Mouse (Mus musculus): ENCODE measurements around the gene Dynll2. TPM values are rescaled to one million over a fixed set of nuclear protein-coding genes. Genes with fewer than 3 reads are reported as not detected.

Gene Dynll2
- polyA plus RNA-seq, 1 experiment = 74.0 TPM

- TF ChIP-seq E2F4 (IDR thresholded peaks at IDR 0.05; ENCODE audit: insufficient read depth) (no peak), POLR2A (IDR thresholded peaks at IDR 0.05; ENCODE audit: insufficient read length, low read depth) (no peak), USF1 (IDR thresholded peaks at IDR 0.05; ENCODE audit: low read depth) (no peak), MAX (IDR thresholded peaks at IDR 0.05; ENCODE audit: low read depth) (no peak), SRF (IDR thresholded peaks at IDR 0.05; ENCODE audit: control insufficient read depth, insufficient read length, low read depth) (no peak), MYOD1 (IDR thresholded peaks at IDR 0.05; ENCODE audit: control insufficient read depth in 1 of 3, insufficient read length in 2 of 3, low read depth in 2 of 3) (no peak), REST (IDR thresholded peaks at IDR 0.05; ENCODE audit: insufficient read depth, insufficient read length) (no peak), MYOG (IDR thresholded peaks at IDR 0.05; ENCODE audit: control insufficient read depth in 1 of 3, insufficient read depth in 1 of 3, insufficient read length in 2 of 3, low read depth in 2 of 3) (no peak), POLR2AphosphoS2 (IDR thresholded peaks at IDR 0.05; ENCODE audit: insufficient read length, low read depth) (no peak), CEBPB (IDR thresholded peaks at IDR 0.05; ENCODE audit: insufficient read depth, poor library complexity, severe bottlenecking) (no peak), TCF3 (IDR thresholded peaks at IDR 0.05; ENCODE audit: insufficient read length, low read depth) (no peak), TCF12 (IDR thresholded peaks at IDR 0.05; ENCODE audit: insufficient read depth, poor library complexity, severe bottlenecking) (no peak)
- H3ac ChIP-seq (ENCODE audit: control insufficient read depth, insufficient read length) = no peak overlapping the region
- no peaks in the 10 kb centered on the region for H3K36me3 ChIP-seq (ENCODE audit: control insufficient read depth, insufficient read depth)
These were observed 51.9 kb downstream of the Dynll2 start for GRCm38 (mm10) chr11:87935467-87935866.

GRCm38 (mm10) chr11:87933731-87934130, 53.6 kb downstream of the Dynll2 start:
- no peak for TF ChIP-seq E2F4 (IDR thresholded peaks at IDR 0.05; ENCODE audit: insufficient read depth)
- no peak for TF ChIP-seq USF1 (IDR thresholded peaks at IDR 0.05; ENCODE audit: low read depth)
- no peak for TF ChIP-seq CEBPB (IDR thresholded peaks at IDR 0.05; ENCODE audit: insufficient read depth, poor library complexity, severe bottlenecking)
- TF ChIP-seq MYOD1 (IDR thresholded peaks at IDR 0.05; ENCODE audit: control insufficient read depth in 1 of 3, insufficient read length in 2 of 3, low read depth in 2 of 3) = no peak
- no peak for TF ChIP-seq POLR2AphosphoS2 (IDR thresholded peaks at IDR 0.05; ENCODE audit: insufficient read length, low read depth)
- TF ChIP-seq MYOG (IDR thresholded peaks at IDR 0.05; ENCODE audit: control insufficient read depth in 1 of 3, insufficient read depth in 1 of 3, insufficient read length in 2 of 3, low read depth in 2 of 3) = no peak
- TF ChIP-seq REST (IDR thresholded peaks at IDR 0.05; ENCODE audit: insufficient read depth, insufficient read length) = no peak
- no peak for TF ChIP-seq TCF3 (IDR thresholded peaks at IDR 0.05; ENCODE audit: insufficient read length, low read depth)
- TF ChIP-seq TCF12 (IDR thresholded peaks at IDR 0.05; ENCODE audit: insufficient read depth, poor library complexity, severe bottlenecking) = no peak
- TF ChIP-seq POLR2A (IDR thresholded peaks at IDR 0.05; ENCODE audit: insufficient read length, low read depth) = no peak
- TF ChIP-seq MAX (IDR thresholded peaks at IDR 0.05; ENCODE audit: low read depth) = no peak
- no peak for TF ChIP-seq SRF (IDR thresholded peaks at IDR 0.05; ENCODE audit: control insufficient read depth, insufficient read length, low read depth)
- Histone ChIP-seq H3K4me2 (ENCODE audit: low read depth) (no peak overlapping the region), H3K36me3 (ENCODE audit: control insufficient read depth, insufficient read depth) (no peaks in the 10 kb centered on the region), H3K79me2 (ENCODE audit: control insufficient read depth, insufficient read depth) (no peaks in the 10 kb centered on the region), H3K4me3 (no peak overlapping the region), H3K27me3 (ENCODE audit: control insufficient read depth, insufficient read depth, insufficient read length) (no peaks in the 10 kb centered on the region), H3ac (ENCODE audit: control insufficient read depth, insufficient read length) (no peak overlapping the region)

More at GRCm38 (mm10) chr11:87935467-87935866, 51.9 kb downstream of the Dynll2 start:
- no peaks in the 10 kb centered on the region for H3K27me3 ChIP-seq (ENCODE audit: control insufficient read depth, insufficient read depth, insufficient read length)
- H3K4me2 ChIP-seq (ENCODE audit: low read depth) = no peak overlapping the region
- no peaks in the 10 kb centered on the region for H3K79me2 ChIP-seq (ENCODE audit: control insufficient read depth, insufficient read depth)
- H3K4me3 ChIP-seq = no peak overlapping the region

GRCm38 (mm10) chr11:87930348-87930747, 57.0 kb downstream of the Dynll2 start:
- Histone ChIP-seq H3K4me2 (ENCODE audit: low read depth) (no peak overlapping the region), H3K4me3 (no peak overlapping the region), H3K79me2 (ENCODE audit: control insufficient read depth, insufficient read depth) (no peaks in the 10 kb centered on the region), H3K27me3 (ENCODE audit: control insufficient read depth, insufficient read depth, insufficient read length) (no peaks in the 10 kb centered on the region), H3ac (ENCODE audit: control insufficient read depth, insufficient read length) (no peak overlapping the region), H3K36me3 (ENCODE audit: control insufficient read depth, insufficient read depth) (no peaks in the 10 kb centered on the region)
- no peak for TF ChIP-seq MAX (IDR thresholded peaks at IDR 0.05; ENCODE audit: low read depth)
- TF ChIP-seq MYOD1 (IDR thresholded peaks at IDR 0.05; ENCODE audit: control insufficient read depth in 1 of 3, insufficient read length in 2 of 3, low read depth in 2 of 3) = no peak
- TF ChIP-seq POLR2AphosphoS2 (IDR thresholded peaks at IDR 0.05; ENCODE audit: insufficient read length, low read depth) = no peak
- TF ChIP-seq E2F4 (IDR thresholded peaks at IDR 0.05; ENCODE audit: insufficient read depth) = no peak
- TF ChIP-seq TCF3 (IDR thresholded peaks at IDR 0.05; ENCODE audit: insufficient read length, low read depth) = no peak
- no peak for TF ChIP-seq SRF (IDR thresholded peaks at IDR 0.05; ENCODE audit: control insufficient read depth, insufficient read length, low read depth)
- no peak for TF ChIP-seq REST (IDR thresholded peaks at IDR 0.05; ENCODE audit: insufficient read depth, insufficient read length)
- TF ChIP-seq USF1 (IDR thresholded peaks at IDR 0.05; ENCODE audit: low read depth) = no peak
- TF ChIP-seq CEBPB (IDR thresholded peaks at IDR 0.05; ENCODE audit: insufficient read depth, poor library complexity, severe bottlenecking) = no peak
- no peak for TF ChIP-seq POLR2A (IDR thresholded peaks at IDR 0.05; ENCODE audit: insufficient read length, low read depth)
- TF ChIP-seq TCF12 (IDR thresholded peaks at IDR 0.05; ENCODE audit: insufficient read depth, poor library complexity, severe bottlenecking) = no peak
- no peak for TF ChIP-seq MYOG (IDR thresholded peaks at IDR 0.05; ENCODE audit: control insufficient read depth in 1 of 3, insufficient read depth in 1 of 3, insufficient read length in 2 of 3, low read depth in 2 of 3)

Other genes with a start within 250 kb of the Dynll2 start
- 159 TPM for gene Supt4a, start 250.0 kb downstream of the Dynll2 start, polyA plus RNA-seq (2012; fragmentation: generic; extraction: Trizol)
- gene Tspoap1, start 227.0 kb downstream of the Dynll2 start, polyA plus RNA-seq (2012; fragmentation: generic; extraction: Trizol) = 0.04 TPM
- not detected for gene Mpo, start 194.0 kb downstream of the Dynll2 start, polyA plus RNA-seq (2012; fragmentation: generic; extraction: Trizol)
- not detected for gene Lpo, start 159.2 kb downstream of the Dynll2 start, polyA plus RNA-seq (2012; fragmentation: generic; extraction: Trizol)
- 6.6 TPM for gene Mks1, start 134.3 kb downstream of the Dynll2 start, polyA plus RNA-seq (2012; fragmentation: generic; extraction: Trizol)
- not detected for gene Epx, start 112.0 kb downstream of the Dynll2 start, polyA plus RNA-seq (2012; fragmentation: generic; extraction: Trizol)
- not detected for gene Olfr462, start 95.3 kb downstream of the Dynll2 start, polyA plus RNA-seq (2012; fragmentation: generic; extraction: Trizol)
- not detected for gene Olfr463, start 90.1 kb downstream of the Dynll2 start, polyA plus RNA-seq (2012; fragmentation: generic; extraction: Trizol)
- not detected for gene Olfr464, start 66.6 kb downstream of the Dynll2 start, polyA plus RNA-seq (2012; fragmentation: generic; extraction: Trizol)
- gene Srsf1, start 59.8 kb upstream of the Dynll2 start, polyA plus RNA-seq (2012; fragmentation: generic; extraction: Trizol) = 69.9 TPM
- gene Vezf1, start 80.7 kb upstream of the Dynll2 start, polyA plus RNA-seq (2012; fragmentation: generic; extraction: Trizol) = 17.7 TPM
- 40.8 TPM for gene Cuedc1, start 110.5 kb upstream of the Dynll2 start, polyA plus RNA-seq (2012; fragmentation: generic; extraction: Trizol)
- gene Mrps23, start 216.9 kb upstream of the Dynll2 start, polyA plus RNA-seq (2012; fragmentation: generic; extraction: Trizol) = 319 TPM